Mouse (Mus musculus) mature B cell (primary cell): ENCODE measurements at regions not wholly inside any gene's neighbourhood (a gene's known extent, or its start where the extent isn't known, plus 50 kb on each side); places are given as distances from the start of the nearest gene placed in this dataset.

ENCODE experiments used
- in situ Hi-C: fragments of 300-500 bp; cut with MboI; formaldehyde crosslinking; loops from 2 replicates; pipeline ENCODE4 v1.14.3; 2019

DNA sequence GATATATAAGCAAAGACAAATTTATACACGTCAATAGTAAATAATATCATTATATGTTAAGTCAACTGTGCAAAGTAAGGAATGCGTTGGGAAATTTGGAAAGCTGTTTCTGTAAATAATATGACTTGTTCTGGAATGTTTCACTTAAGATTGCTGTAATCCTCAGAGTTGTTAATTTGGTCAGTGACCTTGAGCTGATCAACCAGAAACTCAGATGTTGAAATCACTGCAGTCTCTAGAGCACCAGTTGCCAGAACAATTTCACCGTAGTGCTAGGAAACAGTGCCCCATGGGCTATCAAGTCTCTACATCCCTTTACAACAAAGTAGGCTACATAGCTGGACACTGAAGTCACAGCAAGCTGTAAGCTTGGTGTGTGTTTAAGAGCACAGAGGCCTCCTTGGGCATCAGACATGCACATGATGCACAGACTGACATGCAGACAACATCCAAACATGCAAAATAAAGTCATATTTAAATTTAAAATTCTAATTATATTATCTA is 212.6 kb downstream of the Pik3r1 start:
- in situ Hi-C loops = no loop called here

- in situ Hi-C loops = no loop called here
Observed at GRCm38 (mm10) chr13:101553131-101553549, 214.9 kb downstream of the Pik3r1 start.

DNA sequence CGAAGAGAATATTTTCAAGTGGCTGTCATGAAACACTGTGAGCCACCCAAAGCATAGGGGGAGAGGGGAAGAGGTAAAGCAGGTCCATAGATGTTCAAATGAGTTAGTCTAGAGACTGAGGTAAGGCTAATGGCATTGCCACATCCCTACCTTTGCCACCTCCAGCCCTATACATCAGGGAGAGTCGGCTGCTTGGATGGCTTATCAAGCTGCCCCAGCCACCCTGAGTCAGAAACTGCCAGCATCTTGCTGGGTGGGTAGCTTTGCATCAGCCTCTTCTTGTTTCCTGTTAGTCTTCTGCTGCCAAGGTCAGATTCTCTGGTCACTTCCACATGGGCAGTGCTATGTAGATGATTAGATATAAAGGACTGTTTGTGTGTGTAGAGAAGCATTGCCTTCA is 215.6 kb downstream of the Pik3r1 start:
- in situ Hi-C loops = no loop called here

GRCm38 (mm10) chr13:101551068-101551467 is 216.9 kb downstream of the Pik3r1 start:
- in situ Hi-C loops = no loop called here

DNA sequence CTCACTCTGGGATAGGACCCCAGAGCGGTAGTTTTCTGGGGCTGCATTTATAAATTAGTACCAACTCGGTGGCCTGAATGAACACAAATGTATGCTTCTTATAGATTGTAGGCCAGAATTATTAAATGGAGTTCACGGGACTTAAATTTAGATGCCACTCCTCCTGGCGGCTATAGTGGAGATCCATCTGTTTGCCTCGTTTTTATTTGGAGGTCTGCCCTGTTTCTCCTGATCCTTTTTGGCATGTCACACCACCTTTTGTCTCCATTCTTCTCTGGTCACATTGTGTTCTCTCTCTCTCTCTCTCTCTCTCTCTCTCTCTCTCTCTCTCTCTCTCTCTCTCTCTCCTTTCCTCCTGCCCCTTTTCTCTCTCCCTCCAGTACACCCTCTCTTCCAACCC is 217.5 kb downstream of the Pik3r1 start:
- in situ Hi-C loops = no loop called here

DNA sequence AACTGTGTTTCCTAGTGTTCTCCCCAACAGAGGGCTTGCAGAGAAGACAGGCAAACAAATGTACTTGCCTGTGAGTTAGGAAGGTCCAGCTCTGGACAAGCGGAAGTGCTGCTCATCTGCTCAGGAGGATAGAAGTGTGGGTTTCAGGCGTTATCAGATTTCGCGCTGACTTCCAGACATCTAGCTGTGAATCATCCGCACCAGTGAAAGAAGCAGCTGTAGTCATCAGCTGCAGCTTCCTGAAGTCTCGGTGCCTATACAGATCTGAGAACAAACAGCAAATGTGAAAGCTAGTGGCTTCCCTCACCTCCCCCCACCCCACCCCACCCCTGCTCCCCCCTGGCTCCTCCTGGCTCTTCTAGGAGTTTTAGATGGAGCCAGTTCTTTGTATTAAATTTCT is 220.1 kb downstream of the Pik3r1 start:
- in situ Hi-C loops = no loop called here

GRCm38 (mm10) chr13:101547365-101547764 is 220.7 kb downstream of the Pik3r1 start:
- in situ Hi-C loops = no loop called here

DNA sequence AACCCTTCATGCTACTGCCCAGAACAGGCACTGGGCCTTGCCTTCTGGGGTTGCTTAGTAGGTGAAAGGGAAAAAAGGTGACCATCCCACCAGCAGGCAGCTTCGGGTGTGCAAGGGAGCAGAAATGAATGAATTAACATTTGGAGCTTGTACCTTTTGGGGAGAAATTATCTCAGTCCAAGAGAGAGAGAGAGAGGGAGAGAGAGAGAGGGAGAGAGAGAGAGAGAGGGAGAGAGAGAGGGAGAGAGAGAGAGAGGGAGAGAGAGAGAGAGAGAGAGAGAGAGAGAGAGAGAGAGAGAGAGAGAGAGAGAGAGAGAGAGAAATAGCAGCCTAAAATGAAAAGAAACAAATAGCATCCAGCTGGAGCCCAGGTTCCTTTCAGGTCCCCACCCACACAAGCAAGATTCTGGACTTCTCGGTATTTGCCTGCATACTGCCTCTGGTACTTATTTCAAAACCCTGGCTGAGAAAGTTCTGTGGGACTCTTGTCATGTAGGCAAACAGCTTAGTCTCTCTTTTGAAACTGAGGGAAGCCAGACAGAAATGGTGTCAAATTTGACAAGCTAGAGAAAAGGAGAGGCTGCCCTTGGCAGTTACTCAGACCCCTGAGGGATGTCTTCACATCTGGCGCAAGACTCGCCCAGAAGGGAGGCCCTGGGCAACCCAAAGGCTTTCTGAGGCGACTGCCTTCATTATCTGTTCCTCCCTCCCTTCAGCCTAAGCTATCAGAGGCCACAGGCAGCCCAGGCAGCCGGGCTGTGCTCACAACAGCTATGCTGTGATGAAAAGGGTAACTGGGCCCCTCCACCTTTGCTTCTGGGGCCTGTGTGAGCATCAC is 222.5 kb downstream of the Pik3r1 start:
- in situ Hi-C loops = no loop called here

- in situ Hi-C loops = no loop called here
Observed at GRCm38 (mm10) chr13:101540391-101541191, 227.4 kb downstream of the Pik3r1 start.

DNA sequence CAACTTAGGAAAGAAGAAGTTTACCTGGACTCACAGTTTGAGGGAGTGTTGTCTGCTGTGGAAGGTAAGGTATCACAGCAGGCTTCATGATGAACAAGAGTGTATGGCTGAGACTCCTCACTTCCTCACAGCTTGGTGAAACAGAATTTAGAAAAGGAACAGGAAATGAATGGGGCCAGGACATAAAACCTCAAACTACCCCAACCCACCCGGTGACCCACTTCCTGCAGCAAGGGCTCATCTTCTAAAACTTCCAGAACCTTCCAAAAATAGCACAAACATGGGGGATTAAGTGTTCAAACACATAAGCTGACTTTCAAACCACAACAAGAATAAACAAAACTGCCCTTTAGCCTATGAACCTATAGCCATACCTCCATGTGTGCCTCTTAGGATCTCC is 229.9 kb downstream of the Pik3r1 start:
- in situ Hi-C loops = no loop called here

DNA sequence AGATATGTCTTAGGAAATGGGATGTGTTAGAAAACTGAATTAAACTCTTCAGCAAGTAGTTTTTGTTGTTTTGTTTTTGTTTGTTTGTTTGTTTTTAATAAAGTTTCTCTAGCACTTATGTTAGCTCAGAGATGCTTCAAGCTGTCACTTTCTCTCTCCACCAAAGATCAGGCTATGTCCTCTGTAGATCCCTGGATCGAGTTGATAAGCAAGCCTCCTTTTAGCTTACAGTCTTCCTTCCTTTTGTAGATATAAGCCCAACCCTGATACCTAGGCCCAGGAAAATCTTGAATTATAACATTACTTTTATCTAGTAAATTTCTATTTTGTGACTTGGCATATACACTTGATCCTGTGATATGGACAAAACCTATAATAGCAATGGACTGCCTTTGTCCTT is 232.0 kb downstream of the Pik3r1 start:
- in situ Hi-C loops = no loop called here

- in situ Hi-C loops = no loop called here
Observed at GRCm38 (mm10) chr13:101535331-101535866, 232.6 kb downstream of the Pik3r1 start.

DNA sequence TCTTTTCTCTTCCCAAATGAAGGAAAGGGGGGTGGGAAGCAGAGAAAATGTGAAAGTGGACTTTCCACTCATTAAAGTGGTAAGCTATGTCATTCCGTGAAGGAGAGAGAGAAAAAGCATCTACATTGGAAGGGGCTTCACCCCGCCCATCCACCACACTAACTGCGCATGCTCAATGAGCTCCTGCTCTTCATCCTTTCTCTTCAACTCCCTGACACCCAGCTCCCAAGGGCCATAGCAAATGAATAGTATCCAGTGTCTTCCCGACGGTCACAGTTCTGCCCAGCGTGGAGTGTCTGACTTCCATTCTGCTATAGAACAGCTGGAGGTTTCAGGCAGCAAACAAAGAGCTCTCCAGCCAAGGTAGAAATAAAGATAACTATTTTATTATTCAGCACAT is 233.5 kb downstream of the Pik3r1 start:
- in situ Hi-C loops = no loop called here

DNA sequence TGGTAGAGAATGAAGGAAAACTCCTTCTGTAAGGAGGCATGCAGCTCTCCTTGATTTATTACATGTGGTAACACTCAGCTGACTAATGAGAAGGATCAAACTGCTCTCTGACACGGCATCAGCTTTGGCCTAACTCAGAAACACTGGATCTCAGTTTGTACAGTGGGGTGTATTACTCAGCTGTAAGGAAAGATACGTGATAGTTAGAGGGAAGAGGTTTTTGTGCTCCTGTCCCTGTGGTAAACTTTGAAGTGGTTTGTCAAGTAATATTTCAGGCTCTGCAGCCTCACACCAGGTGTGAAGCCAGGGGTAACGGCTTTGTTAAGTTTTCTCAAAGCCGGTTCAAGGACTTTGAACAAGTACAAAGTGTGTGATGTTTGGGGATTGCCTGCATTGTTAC is 235.1 kb downstream of the Pik3r1 start:
- in situ Hi-C loops = no loop called here

DNA sequence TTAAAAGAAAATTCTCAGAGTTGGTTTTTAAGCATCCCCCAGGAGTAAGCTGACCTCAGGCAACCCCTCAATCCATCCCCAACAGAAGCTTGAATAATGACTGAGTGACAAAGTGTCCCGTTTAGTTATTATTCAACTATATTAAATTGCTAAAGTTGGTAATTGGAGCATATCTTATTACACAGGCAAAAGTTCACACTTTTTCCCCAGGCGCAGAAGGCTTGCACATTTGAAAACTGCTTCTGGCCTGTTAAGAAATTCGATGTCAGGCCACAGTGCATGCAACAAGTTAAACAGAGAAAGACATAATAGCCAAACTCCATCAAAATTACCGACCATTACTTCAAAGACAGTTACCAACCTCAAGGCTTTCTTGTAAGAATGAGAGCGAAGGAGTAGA is 240.3 kb downstream of the Pik3r1 start:
- in situ Hi-C loops = no loop called here

DNA sequence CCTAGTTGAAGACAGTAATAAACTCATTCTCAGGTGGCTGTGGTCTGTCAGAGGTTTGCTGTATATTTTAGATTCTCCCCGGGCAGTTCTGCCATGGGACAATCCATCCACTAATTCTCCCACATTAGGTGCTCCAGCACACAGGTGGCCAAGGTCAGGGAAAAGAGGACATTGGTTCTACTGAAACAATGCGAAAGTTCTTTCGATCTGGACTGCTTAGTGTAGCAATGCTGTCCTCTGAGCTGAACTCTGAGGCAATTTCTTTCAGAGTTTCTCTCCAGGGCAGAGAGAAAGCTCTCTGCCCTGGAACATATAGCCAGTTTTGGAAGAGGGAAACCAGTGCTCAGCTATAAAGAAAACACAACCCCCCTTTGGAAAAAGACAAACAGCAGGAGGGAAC is 243.2 kb downstream of the Pik3r1 start:
- in situ Hi-C loops = no loop called here

GRCm38 (mm10) chr13:101524223-101524622 is 243.8 kb downstream of the Pik3r1 start:
- in situ Hi-C loops = no loop called here

DNA sequence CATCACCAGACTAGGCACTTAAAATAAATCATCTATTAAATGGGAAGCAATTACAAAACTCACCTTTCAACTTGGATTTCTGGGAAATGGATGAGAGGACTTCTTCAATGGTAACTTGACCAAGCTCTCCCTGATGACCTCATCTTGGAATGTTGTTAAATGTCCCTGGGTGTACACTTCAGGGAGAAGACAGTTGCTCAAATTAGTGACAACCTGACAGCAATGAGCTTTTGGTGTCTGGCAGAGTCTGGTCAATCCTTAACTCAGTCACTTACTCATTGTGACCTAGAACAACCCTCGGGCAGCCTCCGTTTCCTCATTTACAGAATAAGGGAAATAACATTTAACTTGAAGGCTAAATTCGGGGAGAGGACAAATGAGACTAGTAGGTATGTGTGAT is 244.5 kb downstream of the Pik3r1 start:
- in situ Hi-C loops = no loop called here

- in situ Hi-C loops = no loop called here
Observed at GRCm38 (mm10) chr13:101522597-101522996, 245.4 kb downstream of the Pik3r1 start.

GRCm38 (mm10) chr13:101513354-101513753 is 254.7 kb downstream of the Pik3r1 start:
- in situ Hi-C loops = loop anchor here (5.0 kb wide), 1 partner anchor 189 kb away; no protein-coding TSS in a partner anchor

DNA sequence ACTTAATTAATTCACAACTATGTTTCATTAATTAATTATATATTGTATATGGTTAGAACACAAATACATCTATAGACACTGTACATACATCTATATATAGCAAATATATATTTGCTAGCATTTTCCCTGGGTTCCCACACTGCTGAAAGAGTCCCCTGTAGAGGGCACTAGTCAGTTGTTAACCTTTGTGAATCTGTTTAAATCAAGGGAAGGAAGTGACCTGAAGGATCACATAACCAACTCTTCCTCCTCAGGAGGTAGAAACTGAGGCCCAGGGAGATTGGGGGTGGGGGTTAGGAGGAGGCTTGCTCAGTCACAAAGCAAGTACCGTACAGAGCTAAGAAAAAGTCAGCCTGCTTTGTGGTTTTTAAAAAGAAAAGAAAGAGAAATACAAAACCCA is 258.1 kb downstream of the Pik3r1 start:
- in situ Hi-C loops = loop anchor here (5.0 kb wide), 1 partner anchor 192 kb away; no protein-coding TSS in a partner anchor

- in situ Hi-C loops = no loop called here
Observed at GRCm38 (mm10) chr13:101508331-101508730, 259.7 kb downstream of the Pik3r1 start.

- in situ Hi-C loops = no loop called here
Observed at GRCm38 (mm10) chr13:101506696-101507095, 261.3 kb downstream of the Pik3r1 start.
